Mouse (Mus musculus): Measurements from ENCODE around the gene Lyrm4.
A peak's percentile ranks its signal among the peaks of the same experiment; 100 is the strongest.

The Lyrm4 gene

DNA sequence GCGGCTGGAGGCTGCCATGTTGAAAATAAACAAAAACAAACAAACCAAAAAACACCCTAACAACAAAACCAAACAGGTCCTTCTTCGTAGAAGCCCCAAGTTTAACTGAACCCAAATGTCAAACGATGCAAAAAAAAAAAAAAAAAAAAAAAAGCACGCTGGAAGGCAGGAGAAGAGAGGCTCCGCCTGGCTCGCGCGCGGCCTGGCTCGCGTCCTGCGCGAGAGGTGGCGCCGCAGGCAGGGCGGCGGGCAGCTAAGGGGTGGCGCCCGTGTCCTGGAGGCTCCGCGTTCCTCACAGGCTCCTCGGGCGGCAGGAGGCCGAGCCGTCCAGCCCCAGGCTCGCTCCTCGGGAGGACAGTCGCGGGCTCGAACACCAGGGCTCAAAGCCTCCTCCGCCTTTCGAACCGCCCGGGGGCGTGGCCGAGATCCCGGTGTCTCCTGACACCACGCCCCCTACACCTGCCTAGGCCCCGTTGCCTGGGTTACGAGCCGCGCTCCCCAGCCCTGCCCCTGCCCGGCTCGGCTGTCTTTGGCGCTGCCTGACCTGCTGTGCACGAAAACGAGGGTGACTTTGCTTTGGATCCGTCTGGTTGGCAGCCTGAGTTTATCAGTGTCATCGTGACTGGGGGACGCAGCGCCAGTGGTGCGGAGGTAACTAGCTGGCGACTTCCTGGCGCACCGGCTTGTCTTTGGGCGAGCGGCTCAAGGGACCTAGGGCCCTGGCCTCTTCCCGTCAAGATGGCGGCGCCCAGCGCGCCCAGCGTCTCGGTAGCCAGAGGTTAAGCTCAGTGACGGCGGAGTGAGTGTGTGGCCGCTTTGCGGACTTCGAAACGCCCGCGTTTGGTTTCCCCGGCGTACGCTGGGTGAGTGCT is at the start of gene Lyrm4, which contains the start of gene Fars2:
Gene Lyrm4, minus strand, starts transcription at position 384 of the 872 bp plus-strand sequence.
Gene Fars2, plus strand, starts transcription at position 270 of the 872 bp plus-strand sequence.
- peak; percentile 98 to 100 for DNase-seq (ENCODE audit: inconsistent age in 2 of 2, low spot score in 1 of 2)

DNA sequence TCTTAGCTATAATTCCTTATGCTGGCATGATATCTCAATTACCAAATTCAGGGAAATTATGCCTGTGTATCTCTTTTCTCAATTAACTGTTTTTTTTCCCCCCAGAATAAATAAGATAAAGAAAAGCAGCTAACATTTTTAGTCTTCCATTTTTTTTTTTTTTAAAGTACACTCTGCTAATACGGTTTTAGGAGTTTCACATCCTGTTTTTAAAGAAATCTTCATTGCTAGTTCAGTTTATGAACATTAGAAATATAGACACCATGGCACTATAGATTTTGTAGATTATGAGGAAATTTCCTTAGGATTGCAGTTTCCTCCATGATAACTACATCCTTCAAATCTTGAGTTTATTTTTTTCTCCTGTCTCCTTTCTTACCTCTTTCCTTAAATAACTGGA is 46.6 kb upstream of the Lyrm4 start:
- no peak for DNase-seq (ENCODE audit: inconsistent age in 2 of 2, low spot score in 1 of 2)

DNA sequence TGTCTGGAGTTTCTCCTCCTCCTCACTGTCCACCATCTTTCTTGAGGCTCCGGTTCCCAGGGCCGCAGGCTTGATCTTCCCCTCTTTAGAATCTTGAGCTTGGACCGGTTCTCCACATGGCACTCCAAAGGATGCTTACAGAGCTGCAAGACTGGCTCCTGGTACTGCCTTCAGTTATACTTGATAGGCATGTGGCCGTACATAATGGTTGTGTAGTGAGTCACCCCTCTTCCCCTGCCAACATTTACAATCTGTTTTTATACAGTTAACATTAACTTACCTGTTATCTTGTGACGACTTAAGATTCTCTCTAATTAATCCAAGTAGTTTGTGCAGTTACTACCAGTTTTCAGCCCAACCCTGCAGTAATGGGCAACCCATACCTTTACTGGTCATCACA is 46.1 kb upstream of the Lyrm4 start:
- no peak for DNase-seq (ENCODE audit: inconsistent age in 2 of 2, low spot score in 1 of 2)

DNA sequence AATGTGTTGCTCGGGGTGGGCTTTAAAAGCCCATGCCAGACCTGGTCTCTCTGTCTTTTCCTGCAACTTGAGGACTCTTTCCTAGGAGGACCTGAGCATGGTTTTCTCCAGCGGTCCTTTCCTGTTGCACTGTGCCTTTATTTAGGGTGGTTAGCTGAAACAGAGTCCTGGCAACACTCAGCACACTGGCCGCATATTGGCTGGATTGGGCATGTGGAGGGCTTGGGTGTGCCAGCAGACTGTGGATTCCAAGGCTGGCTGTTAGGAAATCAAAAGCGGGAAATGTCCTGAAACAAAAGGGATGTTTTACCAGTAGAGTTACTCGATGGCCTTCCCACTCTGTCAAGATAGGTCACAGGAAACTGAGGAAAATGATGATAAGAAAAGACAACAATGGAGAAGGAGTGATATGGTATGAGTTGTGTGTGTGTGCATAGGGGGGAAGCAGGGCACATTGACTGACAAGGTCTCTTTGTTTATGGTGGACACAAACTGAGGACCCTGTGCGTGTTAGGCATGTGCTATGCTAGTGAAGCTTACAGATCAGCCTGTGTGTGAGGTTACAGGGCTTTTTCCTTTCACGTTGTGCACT is 39.1 kb upstream of the Lyrm4 start:
- peak in 1 of 2 experiments; percentile 44 for DNase-seq (ENCODE audit: inconsistent age in 2 of 2, low spot score in 1 of 2)

DNA sequence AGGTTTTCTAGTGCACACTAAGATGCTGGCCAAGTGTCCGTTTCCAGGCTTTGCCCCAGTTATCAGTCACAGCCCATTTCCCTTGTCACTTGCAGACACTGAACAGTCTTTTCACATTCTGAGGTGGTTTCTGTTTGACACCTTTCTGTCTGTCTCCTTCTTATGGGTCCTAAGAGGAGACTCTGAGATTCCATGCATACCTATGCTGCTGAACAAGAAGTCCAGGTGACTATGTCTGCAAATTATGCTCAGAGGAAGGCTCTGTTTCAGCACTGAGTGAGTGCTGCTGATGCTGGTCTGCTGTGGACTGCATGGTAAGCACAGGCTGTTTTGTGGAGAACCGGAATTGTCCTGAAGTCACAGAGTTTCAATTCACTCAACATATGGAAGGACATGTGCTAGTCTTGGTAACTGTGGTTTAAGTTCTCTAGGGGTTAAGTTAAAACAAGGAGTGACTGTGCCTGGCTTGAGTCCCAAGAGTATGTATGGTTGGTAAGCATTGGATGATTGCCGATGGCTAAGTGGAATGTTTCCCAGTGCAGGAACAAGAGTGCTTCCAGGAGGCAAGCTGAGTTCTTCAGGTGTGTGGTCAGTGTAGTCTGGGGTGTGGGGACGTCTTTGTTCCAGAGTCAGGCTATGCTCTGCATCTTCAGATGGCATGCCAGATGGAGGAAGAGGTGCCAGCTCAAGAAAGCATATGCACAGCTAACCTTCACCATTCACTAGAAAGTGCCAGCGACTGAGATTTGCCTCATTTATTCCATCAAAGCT is 35.6 kb upstream of the Lyrm4 start:
- DNase-seq (ENCODE audit: inconsistent age in 2 of 2, low spot score in 1 of 2): no peak

DNA sequence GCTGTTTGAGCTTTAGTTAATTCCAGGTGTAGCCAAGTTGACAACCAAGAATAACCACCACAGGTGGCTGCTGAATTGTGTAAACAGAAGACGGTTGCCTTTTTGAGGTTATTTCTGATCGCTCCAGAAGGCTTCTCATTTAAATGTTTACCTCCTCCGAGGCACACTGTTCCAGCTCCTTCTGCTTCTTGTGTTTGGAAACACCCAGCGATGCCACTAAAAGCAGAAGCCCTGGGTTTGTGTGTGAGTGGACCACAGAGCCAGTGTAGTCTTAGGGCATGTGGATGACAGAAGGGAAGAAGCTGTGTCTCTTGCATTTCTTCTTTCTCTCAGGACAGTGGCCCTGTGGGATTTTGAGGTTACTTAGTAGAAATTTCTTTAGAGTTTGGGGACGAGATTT is 32.9 kb upstream of the Lyrm4 start:
- no peak for DNase-seq (ENCODE audit: inconsistent age in 2 of 2, low spot score in 1 of 2)

DNA sequence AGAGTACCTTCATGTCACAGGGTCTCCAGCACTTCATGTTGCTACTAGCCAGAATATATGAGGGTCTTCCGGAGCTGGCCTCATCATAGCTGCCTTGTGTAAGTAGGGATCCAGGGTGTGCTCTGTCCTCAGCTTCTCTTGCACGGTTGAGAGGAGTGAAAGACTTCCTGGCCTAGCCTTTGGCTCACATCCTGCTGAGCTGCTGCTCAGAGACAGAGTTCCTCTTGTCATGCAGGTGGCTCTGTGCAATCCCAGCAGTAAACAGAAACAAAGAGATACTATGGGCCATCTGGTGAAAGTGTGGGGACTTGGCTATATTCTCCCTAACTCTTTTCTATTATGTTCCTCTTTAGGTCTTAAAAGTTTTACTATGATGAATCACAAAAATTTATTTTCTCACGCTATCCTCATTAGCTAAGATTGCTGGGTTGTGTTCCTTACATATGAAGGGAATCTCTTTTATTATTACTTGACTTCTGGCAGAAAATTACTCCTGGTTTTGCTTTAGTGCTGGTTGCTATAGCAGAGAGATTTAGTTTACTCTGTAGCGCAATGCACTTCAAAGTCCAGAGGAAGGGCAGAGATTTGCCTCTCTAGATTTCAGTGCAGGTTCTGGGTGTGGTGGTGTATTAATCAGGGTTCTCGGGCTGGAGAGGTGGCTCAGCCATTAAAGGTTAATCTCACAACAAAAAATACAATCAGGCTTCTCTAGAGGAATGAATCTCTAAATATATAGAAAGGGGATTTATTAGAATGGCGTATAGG is 32.0 kb upstream of the Lyrm4 start:
- DNase-seq (ENCODE audit: inconsistent age in 2 of 2, low spot score in 1 of 2): no peak

DNA sequence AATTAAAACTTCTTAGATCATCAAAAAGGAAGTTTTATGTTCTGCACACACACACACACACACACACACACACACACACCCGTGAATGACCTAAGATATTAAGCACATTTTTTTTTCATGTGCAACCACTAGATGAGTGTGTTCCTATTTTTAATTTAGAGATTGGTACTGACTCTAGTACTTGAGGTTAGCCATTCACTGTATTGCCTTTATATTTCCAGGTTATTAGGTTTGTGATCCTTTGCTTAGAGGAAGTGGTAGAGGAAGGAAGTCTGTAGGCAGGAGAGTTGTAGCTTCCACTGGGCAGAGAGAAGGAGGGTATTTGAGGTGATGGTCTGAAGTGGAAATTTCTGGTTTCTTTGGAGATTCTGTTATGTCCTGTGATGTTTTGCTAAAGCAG is 28.3 kb upstream of the Lyrm4 start:
- no peak for DNase-seq (ENCODE audit: inconsistent age in 2 of 2, low spot score in 1 of 2)

DNA sequence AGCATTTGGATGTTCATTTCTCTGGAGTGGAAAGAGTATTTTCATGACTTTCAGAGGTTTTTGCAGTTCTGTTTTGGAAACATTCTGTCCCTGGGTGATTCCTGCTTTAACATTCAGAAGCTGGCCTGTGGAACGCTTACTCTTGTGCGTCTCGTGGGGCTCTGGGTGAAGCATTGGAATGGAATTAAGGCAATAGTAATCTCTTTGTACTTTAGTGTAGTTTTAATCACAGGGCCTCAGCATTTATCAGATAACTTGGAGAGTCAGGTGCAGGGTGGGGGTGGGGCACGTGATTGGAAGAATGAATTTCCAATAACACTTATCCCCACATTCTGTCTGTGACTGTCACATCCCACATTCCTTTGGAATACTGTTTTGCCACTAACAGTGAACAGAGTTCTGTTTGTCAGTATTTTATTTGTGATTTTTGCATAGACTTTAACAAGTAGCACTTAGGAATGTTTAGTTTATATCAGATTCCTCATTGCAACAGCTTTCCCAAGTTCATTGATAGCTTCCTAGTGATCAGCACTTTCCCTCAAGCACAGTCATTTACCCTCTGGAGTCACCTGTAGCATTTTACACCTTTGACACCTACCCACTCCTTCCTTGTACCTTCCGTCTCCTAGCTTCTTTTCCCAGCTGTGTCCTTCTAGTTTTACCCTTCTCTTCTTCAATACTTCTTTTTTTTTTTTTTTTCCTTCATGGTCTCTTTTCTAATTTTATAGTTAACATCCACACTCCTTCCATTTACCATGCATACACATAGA is 23.1 kb upstream of the Lyrm4 start:
- DNase-seq (ENCODE audit: inconsistent age in 2 of 2, low spot score in 1 of 2): peak in 1 of 2 experiments; percentile 26

DNA sequence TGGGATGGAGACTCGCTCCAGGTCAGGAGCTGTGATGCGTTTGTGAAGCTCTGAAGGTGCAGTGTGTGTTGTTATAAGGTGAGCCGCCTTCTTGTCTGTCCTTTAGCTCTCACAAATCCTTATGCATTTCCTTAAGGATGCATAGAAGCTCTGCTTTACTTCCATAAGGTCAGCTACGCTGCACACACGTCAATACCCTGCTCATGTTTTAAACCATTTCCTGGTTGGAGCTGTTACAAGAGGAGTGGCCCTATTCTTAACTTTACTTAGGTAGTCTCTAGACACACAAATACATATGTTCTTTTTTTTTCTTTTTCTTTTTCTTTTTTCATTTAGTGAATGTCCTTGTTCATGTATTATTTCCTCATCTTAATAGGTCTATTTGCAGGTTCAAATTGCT is 22.4 kb upstream of the Lyrm4 start:
- DNase-seq (ENCODE audit: inconsistent age in 2 of 2, low spot score in 1 of 2): no peak

DNA sequence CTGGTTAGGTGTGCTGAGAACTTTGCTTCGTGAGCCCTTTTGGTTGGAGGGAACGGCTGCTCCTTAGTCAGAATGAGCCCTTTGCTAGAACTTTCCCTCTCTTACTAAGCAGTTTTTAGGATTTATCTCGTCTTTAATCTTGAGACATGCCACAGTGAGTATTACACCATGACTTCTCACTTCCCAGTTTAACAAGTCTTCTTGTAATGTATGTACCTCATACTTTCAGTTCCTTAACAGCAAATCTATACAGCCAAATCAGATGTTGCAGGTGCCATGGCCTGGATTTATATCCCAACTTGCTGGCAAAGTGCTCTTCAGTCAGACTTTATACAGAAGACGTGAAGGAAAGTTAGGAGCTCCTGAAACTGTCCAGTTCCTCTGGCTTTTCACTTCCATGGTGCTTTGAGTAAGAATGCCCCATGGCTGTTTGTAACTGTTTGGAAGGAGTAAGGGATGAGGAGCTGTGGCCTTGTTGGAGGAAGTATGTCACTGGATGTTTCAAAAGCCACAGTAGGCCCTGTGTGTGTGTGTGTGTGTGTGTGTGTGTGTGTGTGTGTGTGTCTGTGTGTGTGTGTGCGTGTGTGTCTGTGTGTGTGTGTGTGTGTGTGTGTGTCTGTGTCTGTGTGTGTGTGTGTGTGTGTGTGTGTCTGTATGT is 14.8 kb upstream of the Lyrm4 start:
- DNase-seq (ENCODE audit: inconsistent age in 2 of 2, low spot score in 1 of 2): peak in 1 of 2 experiments; percentile 59

DNA sequence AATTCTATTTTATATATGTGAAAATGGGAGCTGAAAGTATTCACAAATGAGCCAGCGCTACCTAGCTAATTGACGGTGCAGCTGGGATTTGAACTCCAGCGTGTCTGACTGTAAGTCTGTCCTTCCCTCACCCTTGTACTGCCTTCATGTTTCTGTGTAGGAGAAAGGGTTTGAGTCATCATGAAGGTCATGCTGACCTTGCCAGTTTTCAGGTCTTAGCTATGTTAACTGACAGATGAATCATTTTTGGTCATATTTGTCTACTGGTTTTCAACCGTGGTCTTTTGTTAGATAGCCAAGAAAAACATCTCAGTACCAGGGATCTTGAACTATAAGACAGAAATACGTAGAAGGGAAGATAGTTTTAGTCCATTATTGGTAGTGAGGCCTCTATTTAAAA is 14.1 kb upstream of the Lyrm4 start:
- peak; percentile 51 to 84 for DNase-seq (ENCODE audit: inconsistent age in 2 of 2, low spot score in 1 of 2)

DNA sequence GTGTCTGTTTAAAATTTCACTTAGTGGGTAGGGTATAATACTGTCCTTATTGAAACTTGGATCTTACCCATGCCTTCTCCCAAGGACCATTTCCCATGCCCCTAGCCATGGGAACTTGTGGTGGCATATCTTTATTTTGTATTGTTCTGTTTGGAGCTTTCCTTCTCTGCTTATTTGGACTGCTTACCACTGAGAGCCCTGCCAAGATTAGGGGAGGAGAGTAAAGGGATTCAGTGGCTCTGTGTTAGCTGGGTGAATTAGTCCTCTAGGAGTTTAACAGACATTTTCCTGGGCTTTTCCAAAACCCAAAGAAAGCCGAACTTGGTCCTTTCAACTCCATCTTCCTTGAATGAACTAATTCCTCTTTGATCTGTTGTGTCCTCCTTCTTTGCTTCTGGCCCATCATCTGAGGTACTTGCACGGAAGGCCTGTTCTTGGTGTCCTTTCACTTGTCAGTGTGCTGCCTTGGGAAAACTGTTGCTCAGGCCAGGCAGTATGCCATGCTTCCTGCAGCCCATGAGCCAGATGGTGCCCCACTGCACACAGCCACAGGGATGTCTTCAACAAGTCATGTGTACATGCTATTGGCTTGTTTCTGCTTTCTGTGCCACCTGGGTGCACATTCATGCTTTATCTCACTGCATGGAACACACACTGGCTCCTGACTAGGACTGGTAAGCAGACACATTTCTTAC is 12.2 kb upstream of the Lyrm4 start:
- DNase-seq (ENCODE audit: inconsistent age in 2 of 2, low spot score in 1 of 2): peak in 1 of 2 experiments; percentile 32

DNA sequence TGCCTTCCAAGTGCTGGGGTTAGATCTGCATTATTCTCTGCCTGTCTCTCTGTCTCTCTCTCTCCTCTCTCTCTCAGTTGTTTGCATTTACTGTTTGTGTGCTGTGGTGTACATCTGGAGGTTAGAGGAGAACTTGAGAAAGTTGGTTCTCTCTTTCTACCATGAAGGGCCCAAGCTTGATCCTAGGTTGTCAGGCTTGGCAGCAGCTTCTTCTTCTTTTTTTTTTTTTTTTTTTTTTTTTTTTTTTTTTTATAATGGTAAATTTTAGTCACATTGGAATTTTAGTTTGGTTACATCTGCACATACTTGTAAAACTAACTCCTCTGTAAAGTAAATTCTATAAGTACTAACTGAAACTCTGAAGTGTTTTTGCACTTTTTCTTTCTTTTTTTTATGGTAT is 3.3 kb upstream of the Lyrm4 start:
- DNase-seq (ENCODE audit: inconsistent age in 2 of 2, low spot score in 1 of 2): no peak

DNA sequence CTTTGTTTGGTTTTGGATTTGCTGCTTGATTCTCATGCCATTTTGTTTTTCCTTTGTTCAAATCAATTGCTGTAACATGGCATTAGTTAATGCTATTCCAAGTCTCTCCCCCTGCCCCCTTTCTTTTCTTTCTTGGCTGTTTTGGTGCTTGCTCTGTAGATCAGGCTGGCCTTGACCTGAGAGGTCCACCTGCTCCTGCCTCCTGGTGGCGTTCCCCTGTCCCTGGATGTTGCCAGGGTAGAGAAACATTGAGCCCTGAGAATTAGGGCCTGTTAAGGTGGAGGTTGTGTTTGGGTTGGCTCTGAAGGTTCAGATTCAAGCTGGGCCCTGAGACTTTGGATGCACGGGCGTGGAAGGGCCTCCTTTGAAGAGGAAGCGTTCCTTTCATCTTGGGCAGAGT is 2.4 kb upstream of the Lyrm4 start:
- no peak for DNase-seq (ENCODE audit: inconsistent age in 2 of 2, low spot score in 1 of 2)

DNA sequence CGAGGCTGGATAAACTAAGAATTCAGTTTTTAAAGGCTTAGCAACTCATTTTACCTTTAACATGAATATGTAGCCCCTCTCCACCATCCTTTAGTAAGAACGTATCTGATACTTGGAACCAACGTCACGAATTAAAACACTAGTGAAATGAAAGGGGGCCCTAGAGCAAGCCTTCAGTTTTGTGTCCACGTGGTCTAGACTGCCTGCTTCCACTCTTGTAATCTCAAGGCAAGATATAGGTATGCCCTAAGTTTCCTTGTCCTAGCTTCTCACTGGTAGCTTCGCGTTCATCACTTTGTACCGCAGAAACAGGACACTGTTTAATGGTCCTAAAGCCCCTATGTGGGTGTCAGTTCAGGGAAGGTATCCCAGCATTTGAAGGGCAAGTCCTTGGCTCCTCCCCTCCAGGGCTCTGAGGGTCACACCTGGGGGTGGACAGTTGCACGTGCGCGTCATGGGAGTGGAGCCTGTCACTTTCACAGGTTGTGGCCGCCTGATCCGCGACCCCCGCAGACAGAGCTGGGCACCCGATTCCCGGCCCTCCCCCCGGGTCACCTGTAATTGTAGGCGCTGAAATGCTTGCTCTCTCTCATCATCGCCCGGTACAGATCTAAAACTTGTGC is 695 bp downstream of the Lyrm4 start:
- peak; percentile 71 to 84 for DNase-seq (ENCODE audit: inconsistent age in 2 of 2, low spot score in 1 of 2)

DNA sequence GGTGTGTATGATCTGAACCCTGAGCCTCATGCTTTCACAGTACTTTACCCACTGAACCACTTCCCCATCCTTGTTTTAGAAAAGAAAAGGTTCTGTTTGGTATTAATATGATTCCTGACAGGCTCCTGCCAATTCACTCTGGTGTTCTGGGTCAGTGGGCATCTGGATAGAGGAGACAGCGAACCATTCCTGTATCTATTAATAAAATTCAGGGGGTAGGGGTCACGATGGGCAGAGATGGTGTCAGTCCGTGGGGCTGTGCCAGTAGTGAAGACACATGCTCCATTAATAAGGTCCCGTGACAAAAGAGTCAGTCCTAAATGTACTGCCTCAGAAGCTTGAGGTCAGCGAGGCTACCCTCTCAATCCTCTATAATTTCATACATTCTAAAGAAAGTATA is 4.1 kb downstream of the Lyrm4 start:
- DNase-seq (ENCODE audit: inconsistent age in 2 of 2, low spot score in 1 of 2): peak in 1 of 2 experiments; percentile 3

DNA sequence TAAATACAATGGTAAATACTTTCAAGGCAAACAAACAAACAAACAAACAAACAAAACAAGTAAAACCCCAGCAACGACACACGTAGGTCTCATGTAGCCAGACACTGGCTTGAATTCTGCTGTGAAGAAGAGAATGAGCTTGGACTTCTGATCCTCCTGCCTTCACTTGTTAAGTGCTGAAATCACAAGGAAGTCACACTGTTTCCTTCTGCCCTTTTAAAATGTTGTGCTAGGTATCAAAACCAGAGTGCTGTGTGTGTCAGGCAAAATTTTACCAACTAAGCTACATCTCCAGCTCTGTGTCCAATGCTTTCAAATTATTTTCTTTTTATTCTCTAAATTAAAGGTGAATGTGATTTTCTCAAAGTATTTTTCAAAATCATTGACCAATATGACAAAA is 6.0 kb downstream of the Lyrm4 start:
- no peak for DNase-seq (ENCODE audit: inconsistent age in 2 of 2, low spot score in 1 of 2)

DNA sequence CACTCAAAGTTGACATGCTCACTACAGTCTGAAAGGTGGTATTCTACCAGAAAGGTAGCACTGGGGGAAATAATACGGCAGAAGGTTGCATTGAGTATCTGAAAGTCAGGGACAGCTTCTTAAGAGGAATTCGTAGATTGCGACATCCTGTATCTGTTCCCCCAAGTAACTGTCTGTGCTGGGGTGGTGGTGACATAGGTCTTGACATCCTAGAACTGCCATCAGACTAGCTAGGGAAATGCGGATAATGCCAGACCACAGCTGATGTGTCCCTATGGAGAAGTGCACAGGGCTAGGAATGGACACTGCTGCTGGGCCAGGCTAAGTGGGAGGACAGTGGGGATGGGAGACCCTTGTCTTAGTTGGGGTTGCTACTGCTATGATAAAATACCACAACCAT is 8.8 kb downstream of the Lyrm4 start:
- DNase-seq (ENCODE audit: inconsistent age in 2 of 2, low spot score in 1 of 2): no peak

Data from adrenal gland, adult (tissue).